Mouse (Mus musculus) brain, embryonic 14.5 days (tissue): ENCODE measurements around the gene Ddi2.

Experiments
- CTCF ChIP-seq: fragments of 200-500 bp; IDR thresholded peaks from 2 replicates; pipeline ENCODE4 v1.5.1; 2012; ENCODE audit warnings: inconsistent platforms, mild to moderate bottlenecking, moderate library complexity, borderline replicate concordance; ENCODE audit not compliant: insufficient read depth, insufficient read length; ENCODE audit errors: extremely low read depth
- POLR2A ChIP-seq: fragments of 200-500 bp; IDR thresholded peaks from 2 replicates; pipeline ENCODE4 v1.6.1; 2012; ENCODE audit warnings: mild to moderate bottlenecking, inconsistent platforms, borderline replicate concordance; ENCODE audit not compliant: poor library complexity, insufficient read depth, insufficient read length, severe bottlenecking; ENCODE audit errors: extremely low read depth

DNA sequence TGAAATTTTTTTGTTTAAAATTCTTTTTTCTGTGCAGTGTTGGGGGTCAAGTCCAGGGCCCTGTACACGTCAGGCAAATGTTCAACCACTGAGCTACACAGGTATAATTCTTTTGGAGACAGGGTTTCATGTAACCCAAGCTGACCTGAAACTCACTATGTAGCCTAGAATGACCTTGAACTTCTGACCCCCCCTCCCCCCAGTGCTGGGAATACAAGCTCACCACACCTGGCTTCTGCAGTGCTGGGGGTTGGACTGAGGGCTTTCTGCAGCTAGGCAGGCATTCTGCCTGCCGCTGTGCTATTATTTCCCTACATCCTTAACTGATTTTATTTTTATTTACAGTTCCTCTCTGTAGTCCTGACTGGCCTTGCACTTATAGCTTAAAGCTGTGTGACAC is 44.2 kb downstream of the Ddi2 start:
- TF ChIP-seq CTCF (no peak), POLR2A (no peak)
